Mouse (Mus musculus) midbrain, embryonic 13.5 days (tissue): ENCODE results near the gene Nectin4. TPM values are rescaled to one million over a fixed set of nuclear protein-coding genes. Genes with fewer than 3 reads are reported as not detected.
"Not testable (repeated sequence)": the region's sequence is repeated elsewhere in the genome, so short reads cannot be mapped to it uniquely, and the experiment has no call there.

Source experiments
- ATAC-seq: fragments of 200-750 bp; cut with Nextera tagmentation; 2 replicates; pipeline ENCODE4 v1.8.0; 2017; ENCODE audit warnings: mild to moderate bottlenecking, moderate TSS enrichment, moderate library complexity
- H3K27ac ChIP-seq: fragments of 300-500 bp; sonication (generic); 2 replicates; pipeline ENCODE4 v1.5.1; 2015; ENCODE audit warnings: inconsistent platforms, mild to moderate bottlenecking, moderate library complexity
- H3K27me3 ChIP-seq: fragments of 300-500 bp; sonication (generic); 2 replicates; pipeline ENCODE4 v1.6.1; 2015; ENCODE audit warnings: mild to moderate bottlenecking, inconsistent platforms
- H3K36me3 ChIP-seq: fragments of 300-500 bp; sonication (generic); 2 replicates; pipeline ENCODE4 v1.6.1; 2015; ENCODE audit warnings: mild to moderate bottlenecking, inconsistent platforms
- H3K4me1 ChIP-seq: fragments of 300-500 bp; sonication (generic); replicated peaks from 2 replicates; pipeline ENCODE4 v1.6.1; 2015; ENCODE audit warnings: inconsistent platforms
- H3K4me2 ChIP-seq: fragments of 300-500 bp; sonication (generic); replicated peaks from 2 replicates; pipeline ENCODE4 v1.6.1; 2015; ENCODE audit warnings: moderate library complexity, mild to moderate bottlenecking, inconsistent platforms
- H3K4me3 ChIP-seq: fragments of 300-500 bp; sonication (generic); replicated peaks from 2 replicates; pipeline ENCODE4 v1.5.1; 2015; ENCODE audit warnings: mild to moderate bottlenecking, inconsistent platforms
- H3K9ac ChIP-seq: fragments of 300-500 bp; sonication (generic); replicated peaks from 2 replicates; pipeline ENCODE4 v1.6.1; 2015; ENCODE audit warnings: mild to moderate bottlenecking, inconsistent platforms
- H3K9me3 ChIP-seq: fragments of 300-500 bp; sonication (generic); 2 replicates; pipeline ENCODE4 v1.6.1; 2016; ENCODE audit warnings: mild to moderate bottlenecking, inconsistent platforms
- WGBS: fragments of 180-500 bp; shearing (Covaris S2); methylation state at CpG from one replicate; pipeline ENCODE4 v1.1.7; 2015; 5-methylcytosine and 5-hydroxymethylcytosine counted together
- polyA plus RNA-seq: library from polyadenylated mRNA; unstranded; fragments of >200 nt; fragmentation: Nextera tagmentation; extraction: Ambion mirVana; gene quantifications from 2 replicates; pipeline ENCODE4 v1.2.1, GENCODE M21; 2015

Gene Nectin4
- 0.70 and 0.97 TPM in 2 replicates for polyA plus RNA-seq

DNA sequence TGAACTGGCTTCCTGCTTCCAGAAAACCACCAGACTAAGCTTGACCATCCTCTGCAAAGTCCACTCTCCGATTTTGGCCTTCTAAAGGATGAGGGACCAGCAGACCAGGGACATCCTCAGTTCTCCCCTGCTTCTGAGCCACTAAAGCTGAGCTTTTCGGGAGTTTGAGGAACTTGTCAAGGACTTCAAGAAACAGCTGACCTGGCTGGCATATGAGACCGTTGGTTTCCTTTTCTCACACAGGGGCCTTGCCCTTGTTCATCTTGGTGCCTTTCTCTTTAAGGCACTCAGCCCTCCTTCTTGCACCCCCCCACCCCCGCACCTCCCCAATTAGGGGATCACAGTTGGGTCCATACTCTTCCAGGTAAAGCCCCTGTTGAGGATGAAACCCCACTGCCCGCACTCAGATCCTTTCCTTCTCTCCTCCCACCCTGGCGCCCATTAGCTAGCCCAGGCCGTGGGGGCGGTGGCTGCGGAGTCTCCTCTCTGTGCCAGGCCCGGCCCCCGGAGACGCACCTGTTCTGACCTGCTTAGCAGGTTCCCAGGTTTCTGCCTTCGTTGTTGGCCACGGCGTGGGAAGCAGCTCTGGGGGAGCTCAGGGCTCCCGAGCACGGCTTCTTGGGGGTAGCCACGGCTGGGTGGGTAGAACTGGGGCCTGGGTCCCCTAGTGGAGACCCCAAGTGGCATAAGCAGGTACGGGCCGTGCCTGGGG lies at the start of gene Nectin4:
Nectin4 (plus strand) TSS at position 255 of the 712 bp plus-strand sequence.
- Histone ChIP-seq H3K4me3 (no peak within 1 kb of the TSS), H3K4me1 (peaks cover 7% of the 10 kb centered on the region; the same call in 1 of the 2 replicates), H3K27me3 (peaks cover 17% of the 10 kb centered on the region), H3K4me2 (no peak within 1 kb of the TSS), H3K27ac (no peak within 1 kb of the TSS), H3K9me3 (no peaks in the 10 kb centered on the region), H3K9ac (no peak within 1 kb of the TSS), H3K36me3 (no peaks in the 10 kb centered on the region)
- ATAC-seq, result no peak
- WGBS, result 39% methylated on average over 20 of the region's 20 CpGs

DNA sequence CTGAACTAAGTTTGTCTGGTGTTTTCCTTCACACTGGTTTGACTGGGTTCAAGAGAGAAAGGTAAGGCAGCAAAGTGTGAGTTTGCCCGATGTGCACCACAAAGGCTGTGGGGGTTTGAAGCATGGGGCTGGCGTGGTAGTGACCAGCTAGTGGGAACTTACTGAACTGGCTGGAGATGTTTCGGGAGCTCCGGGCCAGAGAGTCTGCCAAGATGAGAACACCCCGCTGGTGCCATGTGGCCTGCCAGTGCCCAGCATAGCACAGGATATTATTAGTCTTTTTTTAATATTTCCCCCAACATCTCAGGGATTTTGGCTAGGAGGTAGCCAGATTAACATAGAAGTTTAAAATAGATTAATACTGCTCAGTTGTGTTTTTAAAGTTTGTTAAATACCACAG lies 49.7 kb upstream of the Nectin4 start:
- H3K27me3 ChIP-seq, result no peaks in the 10 kb centered on the region
- H3K9ac ChIP-seq, result no peak overlapping the region
- no peaks in the 10 kb centered on the region for H3K9me3 ChIP-seq
- ATAC-seq, result no peak
- no peaks in the 10 kb centered on the region for H3K36me3 ChIP-seq
- WGBS, result 12% methylated on average over 5 of the region's 5 CpGs
- no peak overlapping the region for H3K4me2 ChIP-seq
- H3K4me1 ChIP-seq, result no peaks in the 10 kb centered on the region
- no peak overlapping the region for H3K27ac ChIP-seq
- H3K4me3 ChIP-seq, result no peak overlapping the region

DNA sequence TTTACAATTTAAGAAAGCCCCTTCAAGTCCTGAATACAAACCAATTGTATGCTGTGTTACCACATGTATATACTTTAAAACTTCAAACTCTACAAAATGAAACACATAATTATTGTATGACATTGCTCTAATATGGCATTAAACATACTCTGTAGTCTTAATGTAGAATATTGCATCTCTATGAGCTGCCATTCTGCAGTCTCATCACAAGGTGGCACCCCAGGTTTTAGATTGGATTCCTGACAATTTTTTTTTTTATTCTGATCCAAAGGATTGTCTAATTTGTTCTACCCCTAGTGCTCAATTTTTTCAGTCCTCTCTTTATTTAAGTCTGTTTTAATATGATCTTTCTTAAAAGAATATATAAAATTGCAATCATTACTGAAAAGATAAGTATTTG lies 48.5 kb upstream of the Nectin4 start:
- Histone ChIP-seq H3K4me3 (no peak overlapping the region), H3K36me3 (no peaks in the 10 kb centered on the region), H3K9me3 (no peaks in the 10 kb centered on the region), H3K4me2 (no peak overlapping the region), H3K9ac (no peak overlapping the region), H3K27me3 (no peaks in the 10 kb centered on the region), H3K27ac (no peak overlapping the region), H3K4me1 (peaks cover 9% of the 10 kb centered on the region)
- no peak for ATAC-seq

DNA sequence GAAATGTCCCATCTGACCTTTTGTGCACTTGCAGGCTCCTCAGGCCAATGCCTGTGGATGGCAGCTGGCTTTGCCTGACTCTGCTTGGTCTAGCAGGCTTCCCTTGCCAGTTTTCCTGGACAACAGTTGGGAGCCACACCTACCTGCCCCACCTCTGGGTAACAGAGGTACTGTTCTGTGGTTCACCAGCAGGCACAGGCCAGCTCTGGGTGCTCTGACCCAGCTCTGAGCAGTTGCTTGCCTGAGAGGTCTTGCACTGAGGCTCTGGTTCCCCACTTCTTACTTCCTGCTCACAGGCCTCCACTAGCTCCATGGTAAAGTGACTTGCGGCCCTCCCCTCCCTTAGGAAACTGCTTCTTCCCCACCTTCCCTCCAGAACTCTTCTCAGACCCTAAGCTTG lies 47.9 kb upstream of the Nectin4 start:
- Histone ChIP-seq H3K4me1 (peaks cover 12% of the 10 kb centered on the region), H3K9ac (no peak overlapping the region), H3K9me3 (no peaks in the 10 kb centered on the region), H3K27me3 (no peaks in the 10 kb centered on the region), H3K27ac (no peak overlapping the region), H3K36me3 (no peaks in the 10 kb centered on the region), H3K4me2 (no peak overlapping the region), H3K4me3 (no peak overlapping the region)
- WGBS, result 83% methylated on average over 1 of the region's 1 CpGs
- peak; percentile 70; the same call in 1 of the 2 replicates for ATAC-seq

DNA sequence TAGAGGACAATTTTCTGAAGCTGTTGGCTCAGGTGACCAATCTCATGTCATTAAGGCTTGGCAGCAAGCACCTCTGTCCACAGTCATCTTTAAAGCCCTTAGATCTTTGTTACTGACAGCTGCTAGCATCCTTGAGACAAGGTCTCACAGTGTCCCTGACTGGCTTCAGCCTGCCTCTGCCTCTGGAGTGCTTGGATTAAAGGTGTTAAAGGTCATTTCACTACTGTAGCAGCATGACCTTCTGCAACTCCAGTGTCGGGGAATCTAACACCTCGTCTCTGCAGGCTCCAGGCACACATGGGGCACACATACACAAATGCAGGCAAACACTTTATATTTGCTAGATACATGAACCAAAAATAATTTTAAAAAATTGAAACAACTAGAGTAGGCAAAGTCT lies 44.3 kb upstream of the Nectin4 start:
- H3K27ac ChIP-seq, result no peak overlapping the region
- no peak for ATAC-seq
- WGBS, result 89% methylated on average over 2 of the region's 2 CpGs

DNA sequence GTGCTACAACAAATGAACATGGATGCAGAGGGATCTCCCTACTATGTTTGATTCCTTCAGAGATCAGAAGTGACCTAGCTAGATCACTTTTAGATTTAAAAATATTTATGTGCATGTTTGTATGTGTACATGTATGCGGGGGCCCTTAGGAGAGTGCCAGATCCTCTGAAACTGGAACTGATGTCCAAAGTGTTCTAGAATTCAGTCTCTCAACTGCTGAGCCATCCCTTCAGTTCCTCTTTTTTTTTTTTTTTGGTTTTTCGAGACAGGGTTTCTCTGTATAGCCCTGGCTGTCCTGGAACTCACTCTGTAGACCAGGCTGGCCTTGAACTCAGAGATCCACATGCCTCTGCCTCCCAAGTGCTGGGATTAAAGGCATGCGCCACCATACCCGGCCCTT lies 43.3 kb upstream of the Nectin4 start:
- peaks cover 43% of the 10 kb centered on the region for H3K4me1 ChIP-seq
- H3K36me3 ChIP-seq, H3K27ac ChIP-seq, H3K4me3 ChIP-seq, H3K9ac ChIP-seq, H3K27me3 ChIP-seq, ATAC-seq, H3K4me2 ChIP-seq, H3K9me3 ChIP-seq: not testable (repeated sequence)
- WGBS, result 89% methylated on average over 4 of the region's 4 CpGs

More for the DNA sequence above, 44.3 kb upstream of the Nectin4 start:
- Histone ChIP-seq H3K9me3 (no peaks in the 10 kb centered on the region), H3K36me3 (no peaks in the 10 kb centered on the region), H3K9ac (no peak overlapping the region), H3K27me3 (no peaks in the 10 kb centered on the region), H3K4me2 (no peak overlapping the region), H3K4me3 (no peak overlapping the region), H3K4me1 (peaks cover 32% of the 10 kb centered on the region)

DNA sequence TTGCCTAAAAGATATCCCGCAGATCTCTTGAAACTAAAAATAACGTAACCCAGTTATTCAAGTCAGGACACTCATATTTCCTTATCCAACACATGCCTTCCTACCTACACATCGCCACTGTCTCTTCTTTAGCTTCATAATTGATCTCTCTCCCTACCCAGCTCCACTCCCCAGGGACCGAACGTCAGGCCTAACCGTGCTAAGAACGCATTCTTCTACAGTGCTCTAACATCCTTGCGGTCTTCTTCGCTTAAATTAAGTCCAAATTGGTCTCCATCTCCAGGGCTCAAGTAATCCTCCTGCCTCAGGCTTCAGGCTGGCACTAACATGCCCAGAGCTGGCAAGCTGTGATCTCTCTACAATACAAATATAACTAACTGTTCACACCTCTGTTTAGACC lies 41.7 kb upstream of the Nectin4 start:
- whole genome bisulfite sequencing, result 34% methylated on average over 9 of the region's 9 CpGs

DNA sequence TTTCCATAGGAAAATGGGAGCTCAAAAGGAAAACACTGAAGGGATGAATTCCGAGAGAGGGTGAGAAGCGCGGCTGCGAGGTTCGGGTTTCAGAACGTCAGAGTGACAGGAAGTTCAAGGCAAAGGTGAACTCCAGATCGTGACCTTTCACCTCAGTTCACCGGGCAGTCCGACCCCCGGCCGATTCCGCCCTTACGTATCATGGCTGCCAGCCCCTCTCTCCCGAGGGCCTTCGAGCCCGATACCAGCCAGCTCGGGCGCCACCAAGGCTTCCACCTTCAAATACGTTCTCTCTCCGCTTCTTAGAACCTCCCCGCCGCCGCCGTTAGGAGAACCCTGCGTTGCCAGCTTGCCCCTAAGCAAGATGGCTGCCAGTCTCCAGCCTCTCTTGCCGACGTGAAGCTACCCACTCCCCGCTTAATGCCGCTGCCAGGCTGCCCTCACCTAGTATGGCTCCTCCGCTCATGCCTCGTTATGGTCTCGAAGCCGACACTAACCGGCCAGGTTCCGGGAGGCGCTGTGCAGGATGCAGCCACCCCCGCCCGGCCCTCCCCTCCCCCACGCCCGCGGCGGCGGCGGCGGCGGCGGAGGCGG lies 41.0 kb upstream of the Nectin4 start, which contains the start of gene Dedd:
Dedd (plus strand) TSS at position 307 of the 594 bp plus-strand sequence.
- peak within 1 kb of the TSS; percentile 98 for H3K27ac ChIP-seq
- peaks cover 61% of the 10 kb centered on the region for H3K4me1 ChIP-seq
- H3K9ac ChIP-seq, result peak within 1 kb of the TSS; percentile 81
- 0% methylated on average over 48 of the region's 48 CpGs for WGBS
- H3K4me2 ChIP-seq, result peak within 1 kb of the TSS; percentile 72
- peak within 1 kb of the TSS; percentile 85 for H3K4me3 ChIP-seq
- peaks cover 12% of the 10 kb centered on the region; the same call in 1 of the 2 replicates for H3K36me3 ChIP-seq
- peak; percentile 97 for ATAC-seq
- no peaks in the 10 kb centered on the region for H3K27me3 ChIP-seq
- no peaks in the 10 kb centered on the region for H3K9me3 ChIP-seq

More for the DNA sequence above, 41.7 kb upstream of the Nectin4 start:
- 0 out of 2 replicates have a peak, but pooled peaks have one; percentile 0 for ATAC-seq
- no peaks in the 10 kb centered on the region for H3K9me3 ChIP-seq
- peaks cover 55% of the 10 kb centered on the region for H3K4me1 ChIP-seq
- H3K9ac ChIP-seq, result peak overlapping the region; percentile 81
- no peaks in the 10 kb centered on the region for H3K27me3 ChIP-seq
- peak overlapping the region; percentile 98 for H3K27ac ChIP-seq
- H3K4me2 ChIP-seq, result peak overlapping the region; percentile 72
- H3K36me3 ChIP-seq, result peaks cover 9% of the 10 kb centered on the region; the same call in 1 of the 2 replicates
- peak overlapping the region; percentile 85 for H3K4me3 ChIP-seq

DNA sequence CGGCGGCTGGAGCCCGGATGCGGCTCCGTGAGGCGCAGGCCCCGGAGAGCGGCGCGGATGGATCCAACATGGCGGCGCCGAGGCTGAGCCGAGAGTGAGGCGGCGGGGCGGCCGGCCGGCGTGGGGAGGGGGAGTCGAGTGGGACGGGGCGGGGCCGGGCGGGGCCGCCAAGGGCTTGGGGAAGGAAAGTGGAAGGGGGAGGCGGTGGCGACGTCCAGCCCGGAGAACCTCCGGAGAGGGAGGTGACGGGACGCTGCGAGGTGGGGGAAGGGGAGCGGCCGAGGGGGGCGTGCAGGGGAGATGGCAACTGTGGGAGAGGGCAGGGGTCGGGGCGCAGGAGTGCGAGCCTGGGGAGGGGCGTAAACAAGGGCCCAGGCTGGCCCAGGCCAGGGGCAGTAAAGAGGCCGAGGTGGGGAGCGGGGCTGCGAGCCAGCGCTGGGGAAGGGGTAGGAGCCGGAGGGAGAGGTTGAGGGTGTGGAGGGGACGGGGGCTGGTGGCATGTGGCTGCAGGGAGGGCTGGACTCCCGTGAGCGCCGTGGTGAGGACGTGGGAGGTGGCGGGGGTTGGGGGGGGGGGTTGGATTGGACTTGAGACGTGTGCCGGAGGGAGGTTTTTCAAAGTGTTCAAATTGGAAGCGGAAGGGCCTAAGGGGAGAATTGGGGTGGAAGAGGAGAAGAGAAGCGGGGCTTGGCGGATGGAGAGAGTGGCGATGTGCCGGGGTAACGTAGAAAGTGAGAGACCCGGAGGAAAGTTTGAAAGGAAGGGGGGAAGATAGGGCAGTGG lies 40.3 kb upstream of the Nectin4 start:
- ATAC-seq, result peak; percentile 89
- under 1% methylated on average over 55 of the region's 61 CpGs for WGBS
- Histone ChIP-seq H3K4me2 (peak overlapping the region; percentile 72), H3K36me3 (peaks cover 17% of the 10 kb centered on the region), H3K9ac (peak overlapping the region; percentile 81), H3K27me3 (no peaks in the 10 kb centered on the region), H3K27ac (peak overlapping the region; percentile 98), H3K9me3 (no peaks in the 10 kb centered on the region), H3K4me3 (peak overlapping the region; percentile 85), H3K4me1 (peaks cover 63% of the 10 kb centered on the region)

DNA sequence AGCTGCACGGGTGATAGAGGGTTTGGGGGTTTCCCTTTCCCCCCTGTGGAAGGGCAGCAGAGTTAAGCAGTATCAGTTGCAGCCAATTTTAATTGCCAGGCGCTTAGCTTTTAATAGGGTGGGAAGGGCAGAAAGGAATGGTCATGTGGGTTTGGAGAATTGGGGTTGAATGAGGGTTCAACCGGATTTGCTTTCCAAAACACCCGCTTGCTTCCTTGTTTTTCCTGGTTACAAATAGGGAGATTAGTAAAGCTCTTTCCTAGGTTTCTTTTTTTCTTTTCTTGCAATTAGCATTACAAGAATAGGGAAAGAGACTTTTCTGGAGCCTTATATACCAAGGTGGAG lies 39.7 kb upstream of the Nectin4 start:
- peaks cover 63% of the 10 kb centered on the region for H3K4me1 ChIP-seq
- H3K9me3 ChIP-seq, result no peaks in the 10 kb centered on the region
- WGBS, result 1% methylated on average over 4 of the region's 4 CpGs
- peak overlapping the region; percentile 72 for H3K4me2 ChIP-seq
- peak overlapping the region; percentile 81 for H3K9ac ChIP-seq
- peak overlapping the region; percentile 85 for H3K4me3 ChIP-seq
- peaks cover 18% of the 10 kb centered on the region for H3K36me3 ChIP-seq
- H3K27me3 ChIP-seq, result no peaks in the 10 kb centered on the region
- ATAC-seq, result no peak
- peak overlapping the region; percentile 98 for H3K27ac ChIP-seq

DNA sequence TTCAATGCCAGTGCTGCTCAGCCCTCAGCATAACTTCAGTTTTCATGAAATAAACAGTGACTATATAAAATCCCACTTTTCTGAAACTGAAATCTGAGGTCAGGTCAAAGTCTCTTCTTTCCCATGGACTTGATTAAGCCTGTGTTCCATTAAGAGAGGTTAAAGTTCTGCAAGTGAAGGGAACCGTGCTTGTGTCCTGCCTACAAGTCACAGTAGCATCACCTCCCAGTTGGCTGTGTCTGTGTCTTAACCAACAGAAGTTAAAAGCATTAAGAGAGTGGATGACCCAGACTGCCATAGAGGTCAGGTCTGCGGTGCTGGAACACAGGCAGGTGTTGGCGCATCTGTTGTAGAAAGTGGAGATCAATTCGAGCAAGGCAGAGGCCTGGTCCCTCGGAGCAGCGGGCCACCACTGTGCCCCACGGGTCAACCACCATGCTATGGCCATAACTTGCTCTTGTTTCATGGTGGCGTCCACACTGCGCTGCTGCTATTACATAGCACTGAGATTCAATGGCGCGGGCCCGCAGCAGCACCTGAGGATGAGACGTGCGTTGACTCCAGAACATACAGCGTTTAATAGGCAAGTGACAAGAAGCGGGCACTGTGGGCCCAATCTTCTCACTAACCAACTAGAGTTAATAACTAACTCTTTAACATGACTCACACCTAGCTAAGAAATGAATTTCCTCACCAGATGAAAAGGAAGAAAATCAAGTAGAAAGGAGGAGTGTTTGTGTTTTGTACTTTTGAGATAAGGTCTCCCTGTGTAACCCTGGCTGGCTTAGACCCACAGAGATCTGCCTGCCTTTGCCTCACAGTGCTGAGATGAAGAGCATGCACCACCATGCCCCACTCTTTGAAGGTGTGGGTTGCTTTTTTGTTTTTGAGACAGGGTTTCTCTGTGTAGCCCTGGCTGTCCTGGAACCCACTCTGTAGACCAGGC lies 27.4 kb upstream of the Nectin4 start:
- WGBS, result 95% methylated on average over 16 of the region's 16 CpGs
- ATAC-seq, result no peak

More for the DNA sequence above, 27.4 kb upstream of the Nectin4 start:
- peaks cover 26% of the 10 kb centered on the region for H3K4me1 ChIP-seq
- H3K36me3 ChIP-seq, result peaks cover 60% of the 10 kb centered on the region
- no peaks in the 10 kb centered on the region for H3K9me3 ChIP-seq
- H3K27ac ChIP-seq, result no peak overlapping the region
- H3K9ac ChIP-seq, result no peak overlapping the region
- no peak overlapping the region for H3K4me3 ChIP-seq
- H3K27me3 ChIP-seq, result no peaks in the 10 kb centered on the region
- H3K4me2 ChIP-seq, result no peak overlapping the region
